Mouse (Mus musculus) liver, embryonic 13.5 days (tissue): ENCODE results near the gene Ltbr. TPM values are rescaled to one million over a fixed set of nuclear protein-coding genes. Genes with fewer than 3 reads are reported as not detected.
"Not testable (repeated sequence)": the region's sequence is repeated elsewhere in the genome, so short reads cannot be mapped to it uniquely, and the experiment has no call there.

Experiments
- ATAC-seq: fragments of 200-750 bp; cut with Nextera tagmentation; 2 replicates; pipeline ENCODE4 v1.8.0; 2017; ENCODE audit warnings: low read depth, mild to moderate bottlenecking, moderate number of reproducible peaks, moderate library complexity
- DNase-seq: peaks from one replicate; pipeline ENCODE4 v3.0.0; 2022
- H3K27ac ChIP-seq: fragments of 300-500 bp; sonication (generic); 2 replicates; pipeline ENCODE4 v1.5.1; 2015; ENCODE audit warnings: moderate library complexity, mild to moderate bottlenecking, inconsistent platforms
- H3K27me3 ChIP-seq: fragments of 300-500 bp; sonication (generic); 2 replicates; pipeline ENCODE4 v1.6.1; 2015; ENCODE audit warnings: mild to moderate bottlenecking, inconsistent platforms
- H3K36me3 ChIP-seq: fragments of 300-500 bp; sonication (generic); 2 replicates; pipeline ENCODE4 v1.6.1; 2015; ENCODE audit warnings: mild to moderate bottlenecking, inconsistent platforms
- H3K4me1 ChIP-seq: fragments of 300-500 bp; sonication (generic); replicated peaks from 2 replicates; pipeline ENCODE4 v1.6.1; 2015; ENCODE audit warnings: inconsistent platforms
- H3K4me2 ChIP-seq: fragments of 300-500 bp; sonication (generic); 2 replicates; pipeline ENCODE4 v1.6.1; 2015; ENCODE audit warnings: inconsistent platforms, mild to moderate bottlenecking, moderate library complexity
- H3K4me3 ChIP-seq: fragments of 300-500 bp; sonication (generic); replicated peaks from 2 replicates; pipeline ENCODE4 v1.5.1; 2015; ENCODE audit warnings: mild to moderate bottlenecking, inconsistent platforms
- H3K9ac ChIP-seq: fragments of 300-500 bp; sonication (generic); 2 replicates; pipeline ENCODE4 v1.6.1; 2015; ENCODE audit warnings: mild to moderate bottlenecking, inconsistent platforms
- H3K9me3 ChIP-seq: fragments of 300-500 bp; sonication (generic); replicated peaks from 2 replicates; pipeline ENCODE4 v1.6.1; 2016; ENCODE audit warnings: inconsistent platforms
- WGBS: fragments of 180-500 bp; shearing (Covaris S2); methylation state at CpG from one replicate; pipeline ENCODE4 v1.1.7; 2015; ENCODE audit not compliant: insufficient replicate concordance; 5-methylcytosine and 5-hydroxymethylcytosine counted together
- polyA plus RNA-seq: library from polyadenylated mRNA; unstranded; fragments of >200 nt; fragmentation: Nextera tagmentation; extraction: Ambion mirVana; gene quantifications from 2 replicates; pipeline ENCODE4 v1.2.1, GENCODE M21; 2015

The Ltbr gene
- polyA plus RNA-seq, 1 experiment from 2014 or later, result 18.4 TPM

- not testable (repeated sequence) for H3K27me3 ChIP-seq, DNase-seq, H3K9ac ChIP-seq, H3K4me1 ChIP-seq, H3K4me3 ChIP-seq, H3K36me3 ChIP-seq, H3K27ac ChIP-seq, H3K4me2 ChIP-seq, H3K9me3 ChIP-seq, ATAC-seq
- 60% methylated on average over 6 of the region's 6 CpGs for WGBS
Measured at GRCm38 (mm10) chr6:125266600-125266999, 47.1 kb downstream of the Ltbr start.

GRCm38 (mm10) chr6:125266091-125266490 lies 47.6 kb downstream of the Ltbr start:
- H3K27ac ChIP-seq, result no peak overlapping the region
- no peaks in the 10 kb centered on the region for H3K36me3 ChIP-seq
- H3K9me3 ChIP-seq, result no peaks in the 10 kb centered on the region
- WGBS, result 68% methylated on average over 13 of the region's 13 CpGs
- no peak overlapping the region for H3K4me2 ChIP-seq
- ATAC-seq (no peak), DNase-seq (no peak)
- no peak overlapping the region for H3K9ac ChIP-seq
- H3K27me3 ChIP-seq, result no peaks in the 10 kb centered on the region
- H3K4me3 ChIP-seq, result no peak overlapping the region
- peaks cover 4% of the 10 kb centered on the region for H3K4me1 ChIP-seq

GRCm38 (mm10) chr6:125265239-125265638 lies 48.4 kb downstream of the Ltbr start:
- Histone ChIP-seq H3K9ac (no peak overlapping the region), H3K27ac (no peak overlapping the region), H3K4me2 (no peak overlapping the region), H3K9me3 (no peaks in the 10 kb centered on the region), H3K4me3 (no peak overlapping the region), H3K27me3 (no peaks in the 10 kb centered on the region), H3K36me3 (no peaks in the 10 kb centered on the region), H3K4me1 (no peaks in the 10 kb centered on the region)
- DNase-seq (no peak), ATAC-seq (no peak)
- 40% methylated on average over 10 of the region's 10 CpGs for WGBS

GRCm38 (mm10) chr6:125264219-125264618 lies 49.5 kb downstream of the Ltbr start:
- H3K4me3 ChIP-seq, result no peak overlapping the region
- H3K27ac ChIP-seq, result no peak overlapping the region
- ATAC-seq (no peak), DNase-seq (no peak)
- WGBS, result 75% methylated on average over 9 of the region's 9 CpGs
- no peak overlapping the region for H3K9ac ChIP-seq
- no peaks in the 10 kb centered on the region for H3K27me3 ChIP-seq
- H3K4me2 ChIP-seq, result no peak overlapping the region
- no peaks in the 10 kb centered on the region for H3K36me3 ChIP-seq
- H3K9me3 ChIP-seq, result no peaks in the 10 kb centered on the region
- no peaks in the 10 kb centered on the region for H3K4me1 ChIP-seq

GRCm38 (mm10) chr6:125260006-125260555 lies 53.6 kb downstream of the Ltbr start:
- 64% methylated on average over 10 of the region's 10 CpGs for WGBS

More at GRCm38 (mm10) chr6:125260006-125260555, 53.6 kb downstream of the Ltbr start:
- H3K27me3 ChIP-seq, result no peaks in the 10 kb centered on the region
- no peaks in the 10 kb centered on the region for H3K9me3 ChIP-seq
- H3K4me2 ChIP-seq, result no peak overlapping the region
- ATAC-seq (no peak), DNase-seq (no peak)
- no peaks in the 10 kb centered on the region for H3K36me3 ChIP-seq
- no peak overlapping the region for H3K4me3 ChIP-seq
- no peaks in the 10 kb centered on the region for H3K4me1 ChIP-seq
- no peak overlapping the region for H3K27ac ChIP-seq
- no peak overlapping the region for H3K9ac ChIP-seq

Other genes starting within 250 kb of the Ltbr start
- gene Lpar5, start 246.0 kb downstream of the Ltbr start, polyA plus RNA-seq, result 1.6 and 2.1 TPM in 2 replicates
- 29.2 and 30.0 TPM in 2 replicates for gene Chd4, start 217.9 kb downstream of the Ltbr start, polyA plus RNA-seq
- gene Nop2, start 182.0 kb downstream of the Ltbr start, polyA plus RNA-seq, result 60.6 and 65.5 TPM in 2 replicates
- gene Iffo1, start 168.6 kb downstream of the Ltbr start, polyA plus RNA-seq, result 3.7 and 3.9 TPM in 2 replicates
- gene Gapdh, start 147.4 kb downstream of the Ltbr start, polyA plus RNA-seq, result 1,179 and 1,220 TPM in 2 replicates
- 94.5 and 101 TPM in 2 replicates for gene Ncapd2, start 122.2 kb downstream of the Ltbr start, polyA plus RNA-seq
- gene Mrpl51, start 122.1 kb downstream of the Ltbr start, polyA plus RNA-seq, result 217 and 225 TPM in 2 replicates
- gene Vamp1, start 98.3 kb downstream of the Ltbr start, polyA plus RNA-seq, result 1.6 and 2.1 TPM in 2 replicates
- 5.2 TPM in 2 replicates for gene Tapbpl, start 82.0 kb downstream of the Ltbr start, polyA plus RNA-seq
- gene Cd27, start 76.9 kb downstream of the Ltbr start, polyA plus RNA-seq, result 1.6 and 2.1 TPM in 2 replicates
- not detected in 2 replicates for gene Tuba3a, start 27.8 kb downstream of the Ltbr start, polyA plus RNA-seq
- gene Scnn1a, start 6.8 kb upstream of the Ltbr start, polyA plus RNA-seq, result 0.31 and 0.37 TPM in 2 replicates
- 19.6 and 23.4 TPM in 2 replicates for gene Tnfrsf1a, start 35.5 kb upstream of the Ltbr start, polyA plus RNA-seq
- 0.31 and 0.56 TPM in 2 replicates for gene Plekhg6, start 66.9 kb upstream of the Ltbr start, polyA plus RNA-seq
- 92.5 and 94.7 TPM in 2 replicates for gene Cd9, start 180.9 kb upstream of the Ltbr start, polyA plus RNA-seq
- gene Vwf, start 232.9 kb upstream of the Ltbr start, polyA plus RNA-seq, result 12.7 and 13.3 TPM in 2 replicates